9 mouse cellular contexts compared by ENCODE assay signal in the genomic region with DNA sequence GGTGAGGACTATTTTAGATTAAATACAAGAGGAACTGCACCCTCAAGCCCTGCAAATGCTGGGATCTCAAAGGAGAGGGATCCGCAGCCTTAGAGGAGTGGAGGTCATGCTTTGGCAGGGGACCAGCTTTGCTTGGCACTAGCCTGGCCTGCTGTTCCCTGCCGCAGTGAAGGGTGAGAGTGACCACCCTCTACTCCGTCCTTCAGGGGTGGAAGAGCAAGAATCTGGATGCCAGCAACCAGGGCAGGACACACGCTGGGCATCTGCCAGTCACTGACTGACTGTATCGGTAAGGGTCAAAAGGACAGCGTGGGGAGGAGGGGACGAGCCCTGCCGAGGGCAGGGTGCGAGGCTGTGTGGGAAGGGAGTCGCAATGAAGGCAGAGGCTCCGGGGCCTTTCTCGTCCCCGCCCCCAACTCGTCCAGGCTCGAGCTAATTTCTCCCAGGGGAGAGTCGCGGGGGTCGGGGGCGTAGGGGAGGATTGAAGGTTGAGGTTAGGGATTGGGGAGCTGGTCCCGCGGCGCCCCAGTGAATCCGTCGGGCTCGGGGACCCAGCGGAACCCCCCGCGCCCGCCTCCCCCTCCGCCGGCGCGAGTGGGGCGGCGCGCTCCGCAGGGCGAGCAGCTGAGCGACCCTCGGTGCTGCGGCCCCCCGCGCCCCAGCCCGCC. TPM values are rescaled to one million over a fixed set of nuclear protein-coding genes. Genes with fewer than 3 reads are reported as not detected.
DNase-seq lines count a peak whose midpoint lies in the region; ATAC-seq and TF ChIP-seq lines count a peak whose summit lies in the region.
"Had no signal": no experiment of that assay in that cellular context is flagged by ENCODE, and none has a peak within 500 bp of the region (broad histone marks: within the 10 kb centered on the region; RNA-seq: fewer than 3 reads in every experiment).

A gene (plus strand): TSS at position 51 of the 668 bp plus-strand sequence.

- no peak within 1 kb of the TSS for H3K27ac ChIP-seq in forebrain, embryonic 11.5 days (ENCODE audit: low read depth, low read length)
- peak within 1 kb of the TSS; percentile 45 for H3K27ac ChIP-seq in hindbrain, embryonic 15.5 days (replicated peaks)

- no peak for TF ChIP-seq POLR2A in myocyte (IDR thresholded peaks at IDR 0.05; ENCODE audit: insufficient read length, low read depth)

- ATAC-seq in forebrain, embryonic 11.5 days (replicated peaks; ENCODE audit: low FRiP score): peak; percentile 82
- ATAC-seq in hindbrain, embryonic 15.5 days (ENCODE audit: low FRiP score, low read depth): peak; percentile 85
- no peak for ATAC-seq in megakaryocyte-erythroid progenitor cell, adult 5-6 weeks (replicated peaks; ENCODE audit: low FRiP score, low TSS enrichment, poor library complexity, severe bottlenecking)

- no peak for DNase-seq in layer of hippocampus, adult 8-10 months (ENCODE audit: low spot score in 2 of 2)
- no peak for DNase-seq in layer of hippocampus, adult 9-10 months (ENCODE audit: low spot score)
- peak; percentile 60 for DNase-seq in brain, adult 2 months (ENCODE audit: low read depth, low spot score)
- peak; percentile 72 for DNase-seq in forebrain, embryonic 11.5 days (ENCODE audit: low spot score)
- DNase-seq in left cerebral cortex, postnatal 4 days: peak; percentile 73

- peak within 1 kb of the TSS; percentile 82 for H3K9ac ChIP-seq in forebrain, embryonic 11.5 days (ENCODE audit: low read length)
- peak within 1 kb of the TSS; percentile 86 for H3K9ac ChIP-seq in hindbrain, embryonic 15.5 days

- peaks cover 4% of the 10 kb centered on the region; the same call in 1 of the 2 replicates for H3K4me1 ChIP-seq in forebrain, embryonic 11.5 days (replicated peaks; ENCODE audit: control insufficient read depth, insufficient read depth, low read length)
- H3K4me1 ChIP-seq in hindbrain, embryonic 15.5 days (replicated peaks): peaks cover 25% of the 10 kb centered on the region

- H3K4me3 ChIP-seq in forebrain, embryonic 11.5 days (ENCODE audit: low read depth, low read length): peak within 1 kb of the TSS; percentile 85
- peak within 1 kb of the TSS; percentile 85 for H3K4me3 ChIP-seq in hindbrain, embryonic 15.5 days
- H3K4me3 ChIP-seq in myocyte: no peak within 1 kb of the TSS

- no peaks in the 10 kb centered on the region for H3K27me3 ChIP-seq in forebrain, embryonic 11.5 days (ENCODE audit: control insufficient read depth, insufficient read depth, low read length)
- no peaks in the 10 kb centered on the region for H3K27me3 ChIP-seq in hindbrain, embryonic 15.5 days
- peaks cover 33% of the 10 kb centered on the region for H3K27me3 ChIP-seq in myocyte (ENCODE audit: control insufficient read depth, insufficient read depth, insufficient read length)

- H3K9me3 ChIP-seq in forebrain, embryonic 11.5 days (ENCODE audit: control insufficient read depth, low read length): no peaks in the 10 kb centered on the region
- H3K9me3 ChIP-seq in hindbrain, embryonic 15.5 days: no peaks in the 10 kb centered on the region
- H3K9me3 ChIP-seq: G1E had no signal

- H3ac ChIP-seq in myocyte (ENCODE audit: control insufficient read depth, insufficient read length): no peak within 1 kb of the TSS

- no peaks in the 10 kb centered on the region for H3K36me3 ChIP-seq in forebrain, embryonic 11.5 days (ENCODE audit: control insufficient read depth, insufficient read depth, low read length)
- H3K36me3 ChIP-seq in hindbrain, embryonic 15.5 days: 0 out of 2 replicates have a peak, but pooled peaks cover 2% of the 10 kb centered on the region
- H3K36me3 ChIP-seq in myocyte (ENCODE audit: control insufficient read depth, insufficient read depth): no peaks in the 10 kb centered on the region

- peak within 1 kb of the TSS; percentile 87 for H3K4me2 ChIP-seq in forebrain, embryonic 11.5 days (ENCODE audit: low read depth, low read length, severe bottlenecking)
- peak within 1 kb of the TSS; percentile 75 for H3K4me2 ChIP-seq in hindbrain, embryonic 15.5 days
- H3K4me2 ChIP-seq in myocyte (ENCODE audit: low read depth): peak within 1 kb of the TSS; percentile 42

- intact Hi-C loops in left cerebral cortex, postnatal 4 days (cut with DNase I): no loop called here

- H3K79me2 ChIP-seq in myocyte (ENCODE audit: control insufficient read depth, insufficient read depth): no peaks in the 10 kb centered on the region

- WGBS in forebrain, embryonic 11.5 days: under 1% methylated on average over 35 of the region's 44 CpGs
- under 1% methylated on average over 26 of the region's 44 CpGs for WGBS in hindbrain, embryonic 15.5 days

TF ChIP-seq in myocyte, 11 proteins besides CTCF, POLR2A, EP300 and RAD21:
- TF ChIP-seq MAX (IDR thresholded peaks at IDR 0.05; ENCODE audit: low read depth): no peak
- TF ChIP-seq TCF12 (IDR thresholded peaks at IDR 0.05; ENCODE audit: insufficient read depth, poor library complexity, severe bottlenecking): no peak
- no peak for TF ChIP-seq USF1 (IDR thresholded peaks at IDR 0.05; ENCODE audit: low read depth)
- TF ChIP-seq CEBPB (IDR thresholded peaks at IDR 0.05; ENCODE audit: insufficient read depth, poor library complexity, severe bottlenecking): no peak
- no peak for TF ChIP-seq TCF3 (IDR thresholded peaks at IDR 0.05; ENCODE audit: insufficient read length, low read depth)

RNA-seq across cellular contexts. Expression of the gene that starts here (rescaled TPM):
- 100 to 1,000 TPM; 202 to 211 (median 208) TPM for total RNA-seq in layer of hippocampus, adult 8-10 months (2022)
- 4.1 and 4.6 TPM in 2 replicates for polyA plus RNA-seq in forebrain, embryonic 11.5 days (2014; fragmentation: Nextera tagmentation; extraction: Ambion mirVana)
- polyA plus RNA-seq in hindbrain, embryonic 15.5 days (2015; fragmentation: Nextera tagmentation; extraction: Ambion mirVana): 44.2 and 48.6 TPM in 2 replicates
- total RNA-seq in left cerebral cortex, postnatal 4 days (2021): 100 to 1,000 TPM; 121 to 122 TPM
- polyA plus RNA-seq in myocyte (2012; fragmentation: generic; extraction: Trizol): 0.36 TPM
- total RNA-seq in megakaryocyte-erythroid progenitor cell, adult 5-6 weeks (2014; fragmentation: Nextera tagmentation): not detected in 2 replicates
- 0.19 TPM in 1 of 2 replicates, not detected in the other for total RNA-seq in megakaryocyte-erythroid progenitor cell, adult 5-6 weeks (2017)
- total RNA-seq: G1E had no signal

Comparison
In these comparisons a context has a peak if more than half of its experiments do, and no peak if none do; other contexts are left out.
1. RNA of the gene that starts here (total RNA-seq): 202 to 211 TPM in layer of hippocampus, adult 8-10 months and 121 to 122 TPM in left cerebral cortex, postnatal 4 days; 0.19 TPM in megakaryocyte-erythroid progenitor cell, adult 5-6 weeks; every median in the first group is over 100 times any median in the second.
2. DNase-seq: peak in brain, adult 2 months (single experiment), forebrain, embryonic 11.5 days (single experiment) and left cerebral cortex, postnatal 4 days (single experiment); none in layer of hippocampus, adult 8-10 months (0 of 2) and layer of hippocampus, adult 9-10 months (single experiment).
3. Peak in every context shown above with its lines, with median percentiles within 50 percentile points of each other: H3K4me2 ChIP-seq.